Mouse (Mus musculus): ENCODE data around the gene Zfp84.

The Zfp84 gene

GRCm38 (mm10) chr7:29818619-29819254 is 50.4 kb downstream of the Zfp84 start:
- DNase-seq (ENCODE audit: low spot score) = peak; percentile 68

GRCm38 (mm10) chr7:29828001-29828400 is 59.6 kb downstream of the Zfp84 start:
- no peak for DNase-seq (ENCODE audit: low spot score)
